Mouse (Mus musculus): ENCODE measurements around the gene Ada. TPM values are rescaled to one million over a fixed set of nuclear protein-coding genes. Genes with fewer than 3 reads are reported as not detected.

Gene Ada
- polyA plus RNA-seq, 1 experiment from 2014 or later = 4.4 TPM

DNA sequence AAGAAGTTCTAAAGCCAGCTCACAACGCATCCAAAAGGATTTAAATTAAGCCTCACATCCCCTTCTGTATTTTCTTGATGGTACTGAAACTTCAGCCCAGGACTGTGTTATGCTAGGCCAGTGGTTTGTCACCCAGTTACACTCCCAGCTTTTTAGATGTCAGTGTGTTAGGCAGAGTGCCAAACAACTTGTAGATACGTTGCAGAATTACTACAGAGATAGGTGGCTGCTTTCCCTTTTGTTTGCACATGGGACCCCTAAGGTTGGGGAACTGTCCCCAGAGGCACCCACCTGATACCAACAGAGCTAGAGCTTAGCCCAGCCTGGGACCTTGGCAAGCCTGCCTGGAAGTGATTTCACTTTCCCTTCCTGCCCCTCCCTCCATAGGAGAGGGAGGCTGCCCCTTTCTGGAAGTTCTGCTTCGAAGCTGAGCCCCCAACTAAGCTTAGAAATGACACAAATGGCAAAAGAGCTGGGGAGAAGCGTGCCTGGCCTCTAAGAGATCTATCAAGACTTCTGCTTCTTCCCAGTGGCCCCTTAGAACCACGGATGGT, 39.4 kb downstream of the Ada start:
- no peak for ATAC-seq
- 82% methylated on average over 5 of the region's 5 CpGs for WGBS
- H3K4me1 ChIP-seq (ENCODE audit: control insufficient read depth, insufficient read depth, low read length) = no peaks in the 10 kb centered on the region
- H3K36me3 ChIP-seq (ENCODE audit: control insufficient read depth, insufficient read depth, low read length) = no peaks in the 10 kb centered on the region
- H3K9ac ChIP-seq (ENCODE audit: low read depth, low read length) = no peak overlapping the region
- no peak overlapping the region for H3K4me2 ChIP-seq (ENCODE audit: low read length)
- H3K9me3 ChIP-seq (replicated peaks; ENCODE audit: control insufficient read depth, low read length, poor library complexity, severe bottlenecking) = no peaks in the 10 kb centered on the region
- no peak overlapping the region for H3K27ac ChIP-seq (ENCODE audit: low read length)
- H3K4me3 ChIP-seq (ENCODE audit: low read depth, low read length) = no peak overlapping the region
- H3K27me3 ChIP-seq (ENCODE audit: control insufficient read depth, insufficient read depth, low read depth, low read length) = no peaks in the 10 kb centered on the region

DNA sequence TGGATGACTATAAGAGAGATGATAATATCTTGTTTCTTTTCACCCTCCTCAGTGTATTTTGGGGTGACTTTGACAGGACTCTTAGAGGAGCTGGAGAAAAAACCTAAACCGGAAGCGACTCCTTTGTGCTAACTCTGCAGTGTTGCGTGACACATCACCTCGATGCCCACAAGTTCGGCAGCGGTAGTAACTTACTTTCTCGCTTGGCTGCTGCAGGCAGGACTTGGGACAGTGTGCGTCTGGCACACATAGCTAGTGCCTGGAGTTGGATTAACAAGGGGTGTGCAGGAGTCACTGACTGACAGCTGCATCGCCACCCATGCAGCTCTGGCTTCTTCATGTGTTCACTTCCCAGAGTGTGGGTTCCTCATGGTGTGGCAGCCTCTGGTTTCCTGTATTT, 40.0 kb downstream of the Ada start:
- Histone ChIP-seq H3K36me3 (ENCODE audit: control insufficient read depth, insufficient read depth, low read length) (no peaks in the 10 kb centered on the region), H3K9ac (ENCODE audit: low read depth, low read length) (no peak overlapping the region), H3K27ac (ENCODE audit: low read length) (no peak overlapping the region), H3K4me2 (ENCODE audit: low read length) (no peak overlapping the region), H3K27me3 (ENCODE audit: control insufficient read depth, insufficient read depth, low read depth, low read length) (no peaks in the 10 kb centered on the region), H3K4me1 (ENCODE audit: control insufficient read depth, insufficient read depth, low read length) (no peaks in the 10 kb centered on the region), H3K9me3 (replicated peaks; ENCODE audit: control insufficient read depth, low read length, poor library complexity, severe bottlenecking) (no peaks in the 10 kb centered on the region), H3K4me3 (ENCODE audit: low read depth, low read length) (no peak overlapping the region)
- no peak for ATAC-seq
- 93% methylated on average over 9 of the region's 9 CpGs for WGBS

- 64% methylated on average over 6 of the region's 6 CpGs for WGBS
- ATAC-seq = no peak
- H3K9me3 ChIP-seq (replicated peaks; ENCODE audit: control insufficient read depth, low read length, poor library complexity, severe bottlenecking) = no peaks in the 10 kb centered on the region
Observed at GRCm38 (mm10) chr2:163708763-163709250, 41.2 kb downstream of the Ada start.

DNA sequence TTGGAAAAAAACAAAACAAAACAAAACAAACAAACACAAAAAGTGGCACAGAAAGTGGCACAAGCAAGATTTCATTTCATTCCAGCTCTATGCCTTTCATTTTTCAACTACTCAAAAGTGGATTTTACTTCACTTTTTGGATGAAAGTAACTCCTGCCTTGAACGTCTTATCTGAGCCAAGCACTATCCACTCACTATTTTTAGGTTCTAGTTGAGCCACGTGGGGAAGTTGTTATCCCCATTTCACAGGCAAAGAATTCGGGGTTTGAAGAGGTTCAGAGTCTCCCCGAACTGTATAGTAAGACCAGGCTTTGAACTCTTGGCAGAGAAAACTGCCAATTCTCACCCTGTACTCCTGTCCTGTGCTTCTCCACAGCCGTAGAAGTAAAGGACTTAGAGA, 41.7 kb downstream of the Ada start:
- Histone ChIP-seq H3K4me2 (ENCODE audit: low read length) (no peak overlapping the region), H3K27ac (ENCODE audit: low read length) (no peak overlapping the region), H3K4me1 (ENCODE audit: control insufficient read depth, insufficient read depth, low read length) (no peaks in the 10 kb centered on the region), H3K4me3 (ENCODE audit: low read depth, low read length) (no peak overlapping the region), H3K27me3 (ENCODE audit: control insufficient read depth, insufficient read depth, low read depth, low read length) (no peaks in the 10 kb centered on the region), H3K9me3 (replicated peaks; ENCODE audit: control insufficient read depth, low read length, poor library complexity, severe bottlenecking) (no peaks in the 10 kb centered on the region), H3K36me3 (ENCODE audit: control insufficient read depth, insufficient read depth, low read length) (no peaks in the 10 kb centered on the region), H3K9ac (ENCODE audit: low read depth, low read length) (no peak overlapping the region)
- no peak for ATAC-seq
- 89% methylated on average over 5 of the region's 5 CpGs for WGBS

More at GRCm38 (mm10) chr2:163708763-163709250, 41.2 kb downstream of the Ada start:
- Histone ChIP-seq H3K9ac (ENCODE audit: low read depth, low read length) (no peak overlapping the region), H3K36me3 (ENCODE audit: control insufficient read depth, insufficient read depth, low read length) (no peaks in the 10 kb centered on the region), H3K4me1 (ENCODE audit: control insufficient read depth, insufficient read depth, low read length) (no peaks in the 10 kb centered on the region), H3K27ac (ENCODE audit: low read length) (no peak overlapping the region), H3K4me3 (ENCODE audit: low read depth, low read length) (no peak overlapping the region), H3K4me2 (ENCODE audit: low read length) (no peak overlapping the region), H3K27me3 (ENCODE audit: control insufficient read depth, insufficient read depth, low read depth, low read length) (no peaks in the 10 kb centered on the region)

GRCm38 (mm10) chr2:163703599-163704260, 46.3 kb downstream of the Ada start:
- ATAC-seq = no peak
- Histone ChIP-seq H3K9ac (ENCODE audit: low read depth, low read length) (no peak overlapping the region), H3K9me3 (replicated peaks; ENCODE audit: control insufficient read depth, low read length, poor library complexity, severe bottlenecking) (no peaks in the 10 kb centered on the region), H3K4me1 (ENCODE audit: control insufficient read depth, insufficient read depth, low read length) (no peaks in the 10 kb centered on the region; the same call in 1 of the 2 replicates), H3K4me2 (ENCODE audit: low read length) (no peak overlapping the region), H3K36me3 (ENCODE audit: control insufficient read depth, insufficient read depth, low read length) (no peaks in the 10 kb centered on the region), H3K27me3 (ENCODE audit: control insufficient read depth, insufficient read depth, low read depth, low read length) (no peaks in the 10 kb centered on the region), H3K27ac (ENCODE audit: low read length) (no peak overlapping the region), H3K4me3 (ENCODE audit: low read depth, low read length) (no peak overlapping the region)
- WGBS = 88% methylated on average over 5 of the region's 5 CpGs

GRCm38 (mm10) chr2:163702921-163703320, 47.1 kb downstream of the Ada start:
- Histone ChIP-seq H3K4me1 (ENCODE audit: control insufficient read depth, insufficient read depth, low read length) (no peaks in the 10 kb centered on the region; the same call in none of the 2 replicates), H3K9ac (ENCODE audit: low read depth, low read length) (no peak overlapping the region), H3K4me2 (ENCODE audit: low read length) (no peak overlapping the region), H3K36me3 (ENCODE audit: control insufficient read depth, insufficient read depth, low read length) (no peaks in the 10 kb centered on the region), H3K4me3 (ENCODE audit: low read depth, low read length) (no peak overlapping the region), H3K9me3 (replicated peaks; ENCODE audit: control insufficient read depth, low read length, poor library complexity, severe bottlenecking) (no peaks in the 10 kb centered on the region), H3K27me3 (ENCODE audit: control insufficient read depth, insufficient read depth, low read depth, low read length) (no peaks in the 10 kb centered on the region), H3K27ac (ENCODE audit: low read length) (no peak overlapping the region)
- WGBS = 80% methylated on average over 5 of the region's 5 CpGs
- no peak for ATAC-seq

DNA sequence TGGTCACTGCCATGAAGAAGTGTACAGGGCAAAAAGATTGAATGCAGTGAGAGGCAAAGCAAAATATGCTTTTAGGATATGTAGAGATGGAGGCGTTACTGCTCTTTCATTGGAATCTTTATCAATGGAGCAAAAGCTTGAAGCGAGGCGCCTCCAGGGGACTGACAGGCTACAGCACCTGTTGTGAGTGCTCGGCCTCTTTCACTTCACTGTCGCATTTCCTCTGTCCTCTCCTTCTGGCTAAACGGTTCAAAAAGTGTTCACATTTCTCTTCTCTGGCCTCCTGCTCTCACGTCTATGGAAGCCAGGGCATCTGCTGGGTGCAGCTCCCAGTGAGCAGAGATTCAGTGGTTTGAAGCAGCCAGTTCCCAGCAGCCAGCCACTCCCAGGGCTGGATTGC, 47.6 kb downstream of the Ada start:
- Histone ChIP-seq H3K4me1 (ENCODE audit: control insufficient read depth, insufficient read depth, low read length) (no peaks in the 10 kb centered on the region; the same call in none of the 2 replicates), H3K9me3 (replicated peaks; ENCODE audit: control insufficient read depth, low read length, poor library complexity, severe bottlenecking) (no peaks in the 10 kb centered on the region), H3K9ac (ENCODE audit: low read depth, low read length) (no peak overlapping the region), H3K4me2 (ENCODE audit: low read length) (no peak overlapping the region), H3K4me3 (ENCODE audit: low read depth, low read length) (no peak overlapping the region), H3K27ac (ENCODE audit: low read length) (no peak overlapping the region), H3K36me3 (ENCODE audit: control insufficient read depth, insufficient read depth, low read length) (no peaks in the 10 kb centered on the region), H3K27me3 (ENCODE audit: control insufficient read depth, insufficient read depth, low read depth, low read length) (no peaks in the 10 kb centered on the region)
- no peak for ATAC-seq
- 78% methylated on average over 7 of the region's 7 CpGs for WGBS

GRCm38 (mm10) chr2:163699078-163699780, 50.8 kb downstream of the Ada start:
- no peak for ATAC-seq
- 76% methylated on average over 11 of the region's 11 CpGs for WGBS
- no peak overlapping the region for H3K4me2 ChIP-seq (ENCODE audit: low read length)

More at GRCm38 (mm10) chr2:163699078-163699780, 50.8 kb downstream of the Ada start:
- Histone ChIP-seq H3K36me3 (ENCODE audit: control insufficient read depth, insufficient read depth, low read length) (no peaks in the 10 kb centered on the region), H3K9ac (ENCODE audit: low read depth, low read length) (no peak overlapping the region), H3K27ac (ENCODE audit: low read length) (no peak overlapping the region), H3K4me3 (ENCODE audit: low read depth, low read length) (no peak overlapping the region), H3K9me3 (replicated peaks; ENCODE audit: control insufficient read depth, low read length, poor library complexity, severe bottlenecking) (no peaks in the 10 kb centered on the region), H3K27me3 (ENCODE audit: control insufficient read depth, insufficient read depth, low read depth, low read length) (no peaks in the 10 kb centered on the region), H3K4me1 (ENCODE audit: control insufficient read depth, insufficient read depth, low read length) (no peaks in the 10 kb centered on the region; the same call in none of the 2 replicates)

Data from midbrain, embryonic 16.5 days (tissue).